Mouse (Mus musculus) cerebellum, postnatal 10 days (tissue): ENCODE data around the gene Fbp1.
"Not testable (repeated sequence)": the region's sequence is repeated elsewhere in the genome, so short reads cannot be mapped to it uniquely, and the experiment has no call there.

Experiments
- DNase-seq, 2 experiments: peaks; one replicate each; pipeline ENCODE4 v3.0.0; 2021; ENCODE audit warnings: mixed read lengths in 2 of 2

The Fbp1 gene

DNA sequence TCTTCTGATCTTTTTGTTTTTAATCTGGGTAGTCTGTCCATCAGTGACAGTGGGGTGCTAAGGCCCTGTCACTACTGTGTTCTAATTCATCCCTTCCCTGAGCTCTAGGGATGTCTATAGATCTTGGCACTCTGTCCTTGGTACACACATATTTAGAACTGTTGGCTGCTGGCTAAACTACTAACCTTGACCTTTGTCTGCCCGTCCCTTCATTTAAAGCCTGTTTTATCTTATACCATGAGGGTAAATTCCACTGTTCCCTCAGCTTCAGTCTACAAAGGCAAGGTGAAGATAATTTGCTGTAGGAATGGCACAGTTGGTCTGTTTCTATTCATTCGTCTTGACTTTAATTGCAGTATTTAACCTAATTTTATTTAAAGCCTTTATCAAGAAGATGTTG lies 55.8 kb downstream of the Fbp1 start:
- DNase-seq = no peak

DNA sequence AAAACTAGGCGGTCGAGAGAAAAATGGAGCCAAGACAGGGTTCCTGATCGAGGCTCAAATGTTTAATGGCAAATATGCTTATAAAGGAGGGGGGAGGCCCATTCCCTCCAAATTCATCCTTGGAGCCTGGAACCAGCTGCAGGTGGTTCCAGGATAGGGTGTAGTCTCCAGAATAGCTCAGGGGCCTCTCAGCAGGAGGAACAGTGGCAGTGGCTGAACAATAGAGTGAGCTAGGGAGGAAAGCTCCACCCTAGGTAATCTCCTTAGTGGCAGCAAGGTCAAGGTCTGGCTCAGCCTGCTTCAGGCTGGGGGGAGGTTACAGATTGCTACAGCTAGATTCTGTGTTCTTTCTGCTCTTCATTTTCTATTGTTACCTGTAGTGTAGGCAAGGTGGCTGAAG lies 72.4 kb downstream of the Fbp1 start:
- DNase-seq = not testable (repeated sequence)
